Mouse (Mus musculus): ENCODE data around the gene Stx4a. TPM values are rescaled to one million over a fixed set of nuclear protein-coding genes. Genes with fewer than 3 reads are reported as not detected.

Stx4a gene
- total and polyA plus RNA-seq, 2 experiments from 2014 or later: 7.5 to 20.4 TPM

DNA sequence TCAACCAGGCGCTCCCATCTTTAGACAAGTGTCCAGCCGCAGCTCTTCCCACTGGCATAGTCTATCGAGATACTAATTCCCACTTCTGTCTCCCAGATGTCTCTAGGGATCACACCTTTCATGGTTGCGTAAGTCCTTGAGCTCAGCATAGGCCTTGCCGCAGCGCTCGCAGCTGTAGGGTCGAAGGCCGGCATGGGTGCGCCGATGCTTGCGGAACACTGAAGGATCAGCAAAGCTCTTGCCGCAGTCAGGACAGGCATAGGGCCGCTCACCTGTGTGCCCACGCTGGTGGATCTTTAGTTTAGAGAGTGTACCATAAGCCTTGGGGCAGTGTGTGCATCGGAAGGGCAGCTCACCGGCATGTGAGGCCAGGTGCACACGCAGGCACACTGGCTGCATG is 43.5 kb downstream of the Stx4a start:
- no peak for TF ChIP-seq CTCF (IDR thresholded peaks at IDR 0.05; ENCODE audit: low read depth)
- no peaks in the 10 kb centered on the region for H3K4me1 ChIP-seq (ENCODE audit: insufficient read depth)
- DNase-seq (no peak), ATAC-seq (no peak)
- H3K27me3 ChIP-seq (ENCODE audit: insufficient read depth, low read length): no peaks in the 10 kb centered on the region
- no peak overlapping the region for H3K27ac ChIP-seq (ENCODE audit: low read depth, low read length)
- H3K4me3 ChIP-seq (ENCODE audit: low read depth, low read length): no peak overlapping the region
- H3K4me2 ChIP-seq (ENCODE audit: low read depth): no peak overlapping the region
- WGBS: 96% methylated on average over 18 of the region's 18 CpGs
- H3K9ac ChIP-seq: no peak overlapping the region
- peaks cover 38% of the 10 kb centered on the region for H3K36me3 ChIP-seq (ENCODE audit: insufficient read depth)
- no peaks in the 10 kb centered on the region for H3K9me3 ChIP-seq (ENCODE audit: low read length)

DNA sequence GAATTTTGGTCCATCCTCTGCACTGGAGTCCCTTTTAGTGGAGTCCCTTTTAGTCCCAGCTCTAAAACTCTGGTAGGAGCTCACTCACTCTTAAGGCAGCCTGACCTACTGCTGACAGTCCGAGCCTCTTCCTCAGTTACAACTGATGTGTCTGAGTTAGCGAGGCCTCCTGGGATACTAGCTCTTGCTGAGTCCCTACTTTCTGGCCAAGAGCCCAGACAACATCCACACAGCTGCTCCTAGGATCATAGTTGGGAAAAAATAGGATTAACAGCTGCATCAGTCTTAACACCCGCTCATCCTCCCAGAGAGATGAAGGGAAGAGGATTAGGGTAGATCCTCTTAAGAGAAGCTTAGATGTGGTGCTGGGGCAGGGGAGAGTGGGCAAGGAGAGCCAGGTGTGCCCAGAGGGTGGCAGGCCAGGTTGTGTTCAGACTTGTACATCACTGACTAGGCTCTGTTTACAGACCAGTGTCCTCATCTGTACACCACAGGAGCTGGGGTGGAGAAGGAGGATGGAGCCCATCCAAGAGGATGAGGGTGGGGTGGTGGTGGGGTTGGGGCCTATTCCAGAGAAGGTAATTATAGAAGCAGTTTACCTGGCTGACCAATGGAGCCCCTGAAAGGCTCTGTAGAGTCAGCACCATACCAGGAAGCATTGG is 45.2 kb downstream of the Stx4a start:
- Histone ChIP-seq H3K9me3 (ENCODE audit: low read length) (no peaks in the 10 kb centered on the region), H3K4me1 (ENCODE audit: insufficient read depth) (peaks cover 8% of the 10 kb centered on the region), H3K4me3 (ENCODE audit: low read depth, low read length) (no peak overlapping the region), H3K9ac (no peak overlapping the region), H3K4me2 (ENCODE audit: low read depth) (no peak overlapping the region), H3K27ac (ENCODE audit: low read depth, low read length) (0 out of 2 replicates have a peak overlapping the region, but pooled peaks have one; percentile 10), H3K27me3 (ENCODE audit: insufficient read depth, low read length) (no peaks in the 10 kb centered on the region), H3K36me3 (ENCODE audit: insufficient read depth) (peaks cover 37% of the 10 kb centered on the region)
- 61% methylated on average over 3 of the region's 3 CpGs for WGBS
- DNase-seq (peak; percentile 10), ATAC-seq (peak; percentile 25; the same call in 1 of the 2 replicates)
- no peak for TF ChIP-seq CTCF (IDR thresholded peaks at IDR 0.05; ENCODE audit: low read depth)

- Histone ChIP-seq H3K27ac (ENCODE audit: low read depth, low read length) (no peak overlapping the region), H3K4me3 (ENCODE audit: low read depth, low read length) (no peak overlapping the region), H3K4me1 (ENCODE audit: insufficient read depth) (peaks cover 12% of the 10 kb centered on the region), H3K36me3 (ENCODE audit: insufficient read depth) (peaks cover 31% of the 10 kb centered on the region), H3K9me3 (ENCODE audit: low read length) (no peaks in the 10 kb centered on the region), H3K27me3 (ENCODE audit: insufficient read depth, low read length) (no peaks in the 10 kb centered on the region), H3K9ac (no peak overlapping the region), H3K4me2 (ENCODE audit: low read depth) (no peak overlapping the region)
- no peak for ATAC-seq
- DNase-seq: no peak
- peak; percentile 50 for TF ChIP-seq CTCF (IDR thresholded peaks at IDR 0.05; ENCODE audit: low read depth)
- 82% methylated on average over 5 of the region's 5 CpGs for WGBS
Measured at GRCm38 (mm10) chr7:127870136-127870821, 46.2 kb downstream of the Stx4a start.

DNA sequence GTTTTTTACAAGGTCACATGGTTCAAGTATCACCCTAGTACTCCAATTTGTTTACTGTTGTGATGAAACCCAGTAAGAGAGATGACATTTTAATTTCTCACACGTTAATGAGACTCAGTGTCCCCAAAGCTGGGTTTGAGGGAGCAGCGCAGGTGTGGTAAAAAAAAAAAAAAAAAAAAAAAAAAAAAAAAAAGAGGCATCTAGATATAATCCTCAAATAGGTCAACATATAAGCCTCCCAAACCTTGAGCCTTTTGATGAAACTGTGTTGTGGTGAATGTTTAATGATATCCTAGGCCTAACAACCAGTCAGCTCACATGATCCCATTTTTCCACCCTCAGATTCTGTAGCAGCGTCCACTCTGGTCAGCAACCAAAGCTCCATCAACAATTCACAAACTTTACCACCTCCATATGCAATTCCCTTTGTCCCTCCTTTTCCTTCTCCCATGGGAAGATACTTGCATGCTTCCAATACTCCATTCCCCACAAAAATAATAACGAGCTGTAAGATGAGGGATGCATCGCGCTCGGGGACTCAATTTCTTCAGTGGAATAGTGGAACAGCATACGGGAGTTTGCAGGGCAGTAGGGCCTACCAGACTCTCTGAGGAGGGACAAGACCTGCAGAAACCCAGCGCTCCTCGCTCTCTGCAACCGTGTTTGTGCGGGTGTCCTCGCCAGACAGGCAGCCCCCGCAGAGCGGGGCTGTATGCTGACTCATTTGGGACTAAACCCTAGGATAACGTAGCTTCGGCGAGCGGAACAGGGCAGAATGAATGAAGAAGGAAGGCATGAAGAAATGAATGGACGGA is 50.9 kb downstream of the Stx4a start:
- H3K27ac ChIP-seq (ENCODE audit: low read depth, low read length): peak overlapping the region; percentile 99
- H3K9ac ChIP-seq: peak overlapping the region; percentile 97
- DNase-seq: no peak
- H3K4me3 ChIP-seq (ENCODE audit: low read depth, low read length): peak overlapping the region; percentile 98
- ATAC-seq: peak; percentile 21
- peak overlapping the region; percentile 66 for H3K4me2 ChIP-seq (ENCODE audit: low read depth)
- H3K4me1 ChIP-seq (ENCODE audit: insufficient read depth): peaks cover 12% of the 10 kb centered on the region
- 5% methylated on average over 20 of the region's 20 CpGs for WGBS
- H3K9me3 ChIP-seq (ENCODE audit: low read length): no peaks in the 10 kb centered on the region
- no peaks in the 10 kb centered on the region for H3K27me3 ChIP-seq (ENCODE audit: insufficient read depth, low read length)
- TF ChIP-seq CTCF (IDR thresholded peaks at IDR 0.05; ENCODE audit: low read depth): no peak
- H3K36me3 ChIP-seq (ENCODE audit: insufficient read depth): peaks cover 21% of the 10 kb centered on the region

- Histone ChIP-seq H3K36me3 (ENCODE audit: insufficient read depth) (peaks cover 25% of the 10 kb centered on the region), H3K4me1 (ENCODE audit: insufficient read depth) (peaks cover 12% of the 10 kb centered on the region), H3K9ac (peak overlapping the region; percentile 97), H3K27ac (ENCODE audit: low read depth, low read length) (peak overlapping the region; percentile 99), H3K27me3 (ENCODE audit: insufficient read depth, low read length) (no peaks in the 10 kb centered on the region), H3K4me2 (ENCODE audit: low read depth) (peak overlapping the region; percentile 66), H3K4me3 (ENCODE audit: low read depth, low read length) (peak overlapping the region; percentile 98), H3K9me3 (ENCODE audit: low read length) (no peaks in the 10 kb centered on the region)
- TF ChIP-seq CTCF (IDR thresholded peaks at IDR 0.05; ENCODE audit: low read depth): no peak
- 5% methylated on average over 40 of the region's 43 CpGs for WGBS
- DNase-seq: peak; percentile 97
- ATAC-seq: peak; percentile 94
Measured at GRCm38 (mm10) chr7:127875627-127876001, 51.5 kb downstream of the Stx4a start.

- peak; percentile 89 for ATAC-seq
- peaks cover 28% of the 10 kb centered on the region for H3K36me3 ChIP-seq (ENCODE audit: insufficient read depth)
- H3K27ac ChIP-seq (ENCODE audit: low read depth, low read length): peak within 1 kb of the TSS; percentile 99
- H3K4me1 ChIP-seq (ENCODE audit: insufficient read depth): peaks cover 12% of the 10 kb centered on the region
- H3K4me3 ChIP-seq (ENCODE audit: low read depth, low read length): peak within 1 kb of the TSS; percentile 98
- H3K27me3 ChIP-seq (ENCODE audit: insufficient read depth, low read length): no peaks in the 10 kb centered on the region
- peak within 1 kb of the TSS; percentile 97 for H3K9ac ChIP-seq
- peak; percentile 93 for DNase-seq
- TF ChIP-seq CTCF (IDR thresholded peaks at IDR 0.05; ENCODE audit: low read depth): no peak
- H3K9me3 ChIP-seq (ENCODE audit: low read length): no peaks in the 10 kb centered on the region
- 4% methylated on average over 40 of the region's 41 CpGs for WGBS
- H3K4me2 ChIP-seq (ENCODE audit: low read depth): peak within 1 kb of the TSS; percentile 66
Measured at GRCm38 (mm10) chr7:127876041-127876466, 52.0 kb downstream of the Stx4a start, which contains the start of gene Zfp646. Gene Zfp646 (plus strand): TSS chr7:127876221.

Measured in forebrain, postnatal 0 days (tissue).